Mouse (Mus musculus): ENCODE results near the gene Whrn.

Whrn gene

DNA sequence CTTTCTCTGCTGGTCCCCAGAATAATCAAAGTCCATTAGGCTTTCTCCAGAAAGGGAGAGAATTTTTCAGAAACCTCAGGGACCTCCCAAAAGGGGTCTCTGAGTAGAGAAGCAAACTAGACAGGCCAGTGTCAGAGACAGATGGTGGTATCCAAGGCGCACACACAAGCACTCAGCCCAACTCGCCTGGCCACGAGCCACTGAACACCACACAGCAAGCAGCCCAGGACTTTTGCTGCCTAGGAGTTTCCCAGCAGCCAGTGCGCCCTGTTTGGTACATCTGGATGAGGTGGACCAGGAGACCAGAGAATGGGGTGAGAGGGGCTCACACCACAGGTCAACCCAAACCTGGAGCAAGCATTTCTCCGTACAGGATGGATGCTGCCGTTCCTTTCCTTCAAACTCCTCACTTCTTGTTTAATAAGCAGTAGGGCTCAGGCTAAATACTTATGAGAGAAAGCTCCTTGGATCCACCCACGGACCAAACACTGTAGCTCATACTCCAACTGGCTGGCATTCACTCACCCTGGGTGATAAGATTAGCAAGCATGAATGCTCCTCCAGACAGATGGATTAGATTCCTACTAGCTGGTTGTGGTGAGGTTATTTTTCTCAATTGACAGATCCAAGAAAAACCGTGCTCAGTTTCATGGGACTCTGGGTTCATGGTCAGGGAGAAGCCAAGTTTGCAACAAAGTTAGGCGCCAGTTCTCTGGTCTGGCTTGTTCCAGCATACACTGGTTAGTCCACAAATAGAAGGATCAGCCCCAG, 2.3 kb downstream of the Whrn start:
- no peak for DNase-seq (ENCODE audit: low spot score)

GRCm38 (mm10) chr4:63491521-63491920, 4.3 kb downstream of the Whrn start:
- no peak for DNase-seq (ENCODE audit: low spot score)

- DNase-seq (ENCODE audit: low spot score) = no peak
Measured at GRCm38 (mm10) chr4:63490146-63490545, 5.6 kb downstream of the Whrn start.

DNA sequence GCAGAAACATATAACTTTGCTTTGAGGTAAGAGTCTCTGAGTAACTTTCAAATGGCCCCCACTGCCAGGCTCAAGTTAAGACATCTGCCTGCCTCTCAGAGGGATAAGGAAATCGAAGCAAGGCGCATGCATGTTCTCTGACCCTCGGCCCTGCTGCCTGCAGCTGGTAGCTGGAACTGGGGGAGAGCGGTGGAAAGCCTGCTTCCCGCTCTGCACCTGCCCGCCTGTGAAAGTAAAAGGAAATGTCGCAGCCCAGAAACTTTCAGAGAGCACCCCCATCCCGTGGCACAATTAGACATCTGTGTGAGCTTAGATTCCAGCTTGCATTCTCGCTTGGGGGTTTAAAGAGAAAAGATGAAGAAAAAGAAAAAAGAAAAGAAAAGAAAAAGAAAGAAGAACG, 6.1 kb downstream of the Whrn start:
- DNase-seq (ENCODE audit: low spot score) = no peak

- no peak for DNase-seq (ENCODE audit: low spot score)
Measured at GRCm38 (mm10) chr4:63487916-63488315, 7.9 kb downstream of the Whrn start.

DNA sequence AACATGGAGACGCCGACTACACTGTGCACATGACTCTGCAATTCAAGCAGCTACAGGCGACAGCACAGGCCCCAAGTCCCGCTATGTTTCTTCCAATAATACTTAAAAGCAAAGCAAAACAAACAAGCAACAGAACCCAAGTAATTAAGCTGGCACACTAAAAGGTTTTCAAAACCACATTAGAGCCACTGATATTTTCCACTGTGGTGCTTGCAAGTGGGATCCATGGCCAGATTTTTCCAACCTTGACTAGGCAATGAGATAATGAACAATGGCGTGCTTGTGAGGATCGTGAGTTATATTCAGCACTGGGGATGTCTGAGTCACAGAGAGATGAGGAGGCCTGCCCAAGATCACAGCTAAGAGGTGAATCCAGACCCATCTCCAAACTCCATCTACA, 8.5 kb downstream of the Whrn start:
- no peak for DNase-seq (ENCODE audit: low spot score)

- no peak for DNase-seq (ENCODE audit: low spot score)
Measured at GRCm38 (mm10) chr4:63486523-63486922, 9.3 kb downstream of the Whrn start.

DNA sequence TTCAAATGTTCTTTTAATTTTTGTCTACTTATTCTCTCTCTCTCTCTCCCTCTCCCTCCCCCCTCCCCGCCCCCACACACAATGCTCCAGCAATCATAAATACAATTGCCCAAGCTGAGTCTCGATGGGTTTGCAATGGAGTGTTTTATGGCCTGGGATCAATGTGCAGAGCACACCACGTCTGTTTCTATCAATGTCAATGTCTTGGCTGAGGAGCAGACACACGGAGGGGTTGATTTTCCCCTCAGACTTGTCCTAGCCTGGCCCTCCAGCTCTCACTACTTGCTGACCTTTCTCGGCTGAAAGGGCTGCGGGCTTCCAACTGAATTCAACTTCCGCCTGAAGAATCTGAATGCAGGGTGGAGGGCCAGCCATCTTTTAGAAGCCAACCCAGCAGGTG, 12.1 kb downstream of the Whrn start:
- no peak for DNase-seq (ENCODE audit: low spot score)

- no peak for DNase-seq (ENCODE audit: low spot score)
Measured at GRCm38 (mm10) chr4:63480845-63481167, 15.0 kb downstream of the Whrn start.

- no peak for DNase-seq (ENCODE audit: low spot score)
Measured at GRCm38 (mm10) chr4:63480098-63480844, 15.5 kb downstream of the Whrn start.

DNA sequence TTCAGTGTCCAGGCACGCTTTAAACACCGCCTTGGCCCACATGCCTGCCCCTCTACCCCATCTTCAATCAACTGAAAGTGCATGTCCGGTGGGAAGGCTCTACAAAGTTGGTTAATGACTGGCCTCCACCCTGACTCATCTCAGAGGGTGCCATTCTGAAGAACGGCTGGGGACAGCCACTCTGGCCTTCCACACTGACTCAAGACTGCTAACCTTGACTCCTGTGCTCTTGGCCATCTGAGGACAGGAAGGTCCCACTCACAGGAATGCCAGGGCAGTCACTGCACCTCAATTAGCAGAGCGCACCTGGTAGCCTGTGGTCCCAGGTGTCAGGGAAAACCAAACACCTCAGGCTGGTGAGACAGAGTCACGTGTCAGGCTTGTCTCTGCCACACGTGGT, 17.8 kb downstream of the Whrn start:
- DNase-seq (ENCODE audit: low spot score) = no peak

GRCm38 (mm10) chr4:63476891-63477290, 18.9 kb downstream of the Whrn start:
- DNase-seq (ENCODE audit: low spot score) = no peak

DNA sequence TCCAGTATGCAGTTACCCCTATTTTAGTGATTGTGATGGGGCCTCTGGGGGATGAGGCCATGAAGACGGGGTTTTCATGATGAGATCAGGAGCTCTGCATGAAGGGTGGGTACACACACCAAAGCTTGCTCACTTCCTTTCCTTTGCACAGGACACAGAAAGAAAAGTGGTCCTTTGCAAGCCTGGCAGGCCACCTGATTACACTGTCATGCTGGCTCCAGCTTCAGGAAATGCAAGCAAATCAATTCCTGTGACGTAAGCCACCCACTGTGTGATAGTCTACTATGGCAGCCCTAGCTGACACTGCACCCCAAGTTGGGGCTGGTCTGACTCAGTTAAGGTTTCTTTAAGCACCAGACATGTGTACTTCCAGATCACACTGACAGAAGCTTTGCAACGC, 20.6 kb downstream of the Whrn start:
- no peak for DNase-seq (ENCODE audit: low spot score)

DNA sequence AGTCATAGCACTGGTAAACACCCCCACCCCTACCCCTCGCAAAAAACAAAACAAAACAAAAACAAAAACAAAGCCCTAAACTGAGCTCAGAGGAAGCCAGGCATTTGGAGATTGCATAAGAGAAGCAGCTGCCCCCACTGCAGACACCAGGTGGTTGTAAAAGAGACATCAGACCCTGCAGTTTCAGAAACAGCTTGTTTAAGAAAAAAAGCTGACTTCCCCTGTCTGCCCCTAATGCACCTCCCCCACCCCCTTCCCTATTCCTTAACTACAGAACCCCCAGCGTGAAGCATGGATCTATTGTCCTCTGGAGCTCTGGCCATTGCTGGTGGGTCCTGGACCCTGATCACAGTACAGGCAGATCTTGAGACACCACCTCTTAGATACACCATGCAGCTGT, 21.4 kb downstream of the Whrn start:
- no peak for DNase-seq (ENCODE audit: low spot score)

DNA sequence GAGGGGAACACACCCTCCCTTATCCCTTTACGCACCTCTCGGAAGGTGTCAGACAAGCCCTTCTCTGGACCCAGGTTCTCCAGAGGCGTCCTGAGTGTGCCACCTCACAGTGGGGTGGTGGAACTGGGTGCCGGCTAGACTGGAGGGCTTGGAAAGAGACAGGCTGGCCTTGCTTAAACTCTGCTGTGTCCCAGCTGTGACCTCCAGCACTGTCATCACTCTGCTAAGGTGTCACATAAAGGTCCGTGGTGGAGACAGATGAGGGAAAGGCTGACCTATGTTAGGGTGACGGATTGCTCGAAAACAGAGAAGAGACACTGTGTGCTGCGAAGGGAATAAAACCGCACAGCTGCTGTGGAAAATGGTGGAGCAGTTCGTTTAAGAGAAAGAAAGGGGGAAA, 28.5 kb downstream of the Whrn start:
- DNase-seq (ENCODE audit: low spot score) = no peak

DNA sequence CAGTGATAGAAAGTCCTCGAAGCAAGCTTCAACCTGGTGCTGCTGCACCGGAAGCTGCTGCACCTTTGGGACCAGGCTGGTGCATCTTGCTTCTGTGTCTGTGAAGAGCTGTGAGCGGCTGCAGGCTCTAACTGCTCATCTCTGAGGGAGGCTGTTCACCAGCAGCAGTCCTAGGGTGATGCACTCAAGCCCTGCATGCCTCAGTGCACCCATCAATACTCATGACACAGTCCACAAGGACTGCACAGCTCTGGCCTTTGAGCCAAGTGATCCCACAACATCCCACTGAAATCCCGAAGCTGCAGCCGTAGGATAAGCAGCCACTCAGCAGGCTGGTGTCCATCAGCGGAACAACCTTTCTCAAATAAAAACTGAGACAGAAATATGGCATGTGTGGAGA, 29.6 kb downstream of the Whrn start:
- DNase-seq (ENCODE audit: low spot score) = no peak

GRCm38 (mm10) chr4:63460876-63461525, 34.8 kb downstream of the Whrn start:
- DNase-seq (ENCODE audit: low spot score) = no peak

- DNase-seq (ENCODE audit: low spot score) = no peak
Measured at GRCm38 (mm10) chr4:63459141-63459789, 36.5 kb downstream of the Whrn start.

DNA sequence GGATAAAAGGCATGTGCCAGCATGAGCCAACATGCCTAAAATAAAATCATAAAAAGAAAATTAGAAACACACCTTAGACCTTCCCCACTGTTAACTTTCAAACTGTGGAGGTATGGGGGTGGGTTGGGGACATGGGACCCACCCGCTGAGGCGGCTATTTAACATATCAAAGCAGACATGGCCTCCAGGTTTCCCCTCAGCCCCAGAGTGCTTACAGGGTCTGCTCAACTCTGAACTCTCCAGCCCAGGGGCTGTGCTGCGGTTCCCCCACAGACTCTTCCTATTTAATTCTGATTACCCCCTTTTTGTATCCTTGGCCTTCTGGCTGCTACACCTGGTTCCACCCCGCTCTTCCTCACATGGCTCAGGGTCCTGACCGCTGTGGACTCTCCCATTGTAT, 39.2 kb downstream of the Whrn start:
- no peak for DNase-seq (ENCODE audit: low spot score)

GRCm38 (mm10) chr4:63453939-63454513, 41.8 kb downstream of the Whrn start:
- no peak for DNase-seq (ENCODE audit: low spot score)

DNA sequence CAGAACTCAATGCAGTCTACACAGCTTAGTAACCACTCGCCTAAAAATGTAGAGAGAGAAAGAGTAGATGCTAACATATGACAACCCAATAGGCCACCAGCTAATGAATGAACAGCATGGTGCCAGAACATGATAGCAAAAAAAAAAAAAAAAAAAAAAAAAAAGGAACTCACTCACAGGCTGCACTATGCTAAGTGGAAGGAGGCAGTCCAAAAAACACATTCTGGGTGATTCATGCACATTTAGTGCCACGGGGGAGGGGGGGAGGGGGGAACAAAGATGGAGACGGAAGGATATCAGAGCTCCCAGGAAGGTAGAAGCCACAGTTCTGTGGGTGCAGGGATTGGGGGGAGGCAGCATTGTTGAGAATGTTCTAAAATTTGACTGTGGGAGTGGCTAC, 43.2 kb downstream of the Whrn start:
- no peak for DNase-seq (ENCODE audit: low spot score)

DNA sequence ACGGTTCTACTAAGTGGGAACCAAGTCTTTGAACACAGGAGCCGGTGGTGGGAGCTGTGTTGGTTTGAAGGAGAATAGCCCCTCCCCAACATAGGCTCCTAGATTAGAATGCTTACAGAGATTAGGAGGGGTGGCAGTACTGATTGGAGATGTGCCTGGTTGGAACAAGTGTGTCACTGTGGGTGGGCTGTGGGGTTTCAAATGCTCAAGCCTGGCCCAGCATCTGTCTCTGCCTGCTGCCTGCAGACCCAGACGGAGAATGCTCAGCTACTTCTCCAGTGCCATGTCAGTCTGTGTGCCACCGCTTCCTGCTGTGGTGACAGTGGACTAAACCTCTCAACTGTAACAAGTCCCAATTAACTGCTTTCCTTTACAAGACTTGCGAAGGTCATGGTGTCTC, 45.2 kb downstream of the Whrn start:
- no peak for DNase-seq (ENCODE audit: low spot score)
